Mouse (Mus musculus) limb, embryonic 15.5 days (tissue): ENCODE measurements around the gene Slc28a1. TPM values are rescaled to one million over a fixed set of nuclear protein-coding genes. Genes with fewer than 3 reads are reported as not detected.
"Not testable (repeated sequence)": the region's sequence is repeated elsewhere in the genome, so short reads cannot be mapped to it uniquely, and the experiment has no call there.

ENCODE experiments used
- ATAC-seq: fragments of 200-750 bp; cut with Nextera tagmentation; 2 replicates; pipeline ENCODE4 v1.8.0; 2017; ENCODE audit warnings: low read depth, moderate TSS enrichment; ENCODE audit not compliant: insufficient number of reproducible peaks, low FRiP score, low TSS enrichment
- H3K27ac ChIP-seq: fragments of 300-500 bp; sonication (generic); 2 replicates; pipeline ENCODE4 v1.5.1; 2015; ENCODE audit warnings: moderate library complexity, mild to moderate bottlenecking, inconsistent platforms
- H3K27me3 ChIP-seq: fragments of 300-500 bp; sonication (generic); 2 replicates; pipeline ENCODE4 v1.6.1; 2015; ENCODE audit warnings: inconsistent platforms
- H3K36me3 ChIP-seq: fragments of 300-500 bp; sonication (generic); 2 replicates; pipeline ENCODE4 v1.6.1; 2015; ENCODE audit warnings: inconsistent platforms
- H3K4me1 ChIP-seq: fragments of 300-500 bp; sonication (generic); 2 replicates; pipeline ENCODE4 v1.6.1; 2015; ENCODE audit warnings: inconsistent platforms
- H3K4me2 ChIP-seq: fragments of 300-500 bp; sonication (generic); 2 replicates; pipeline ENCODE4 v1.6.1; 2015; ENCODE audit warnings: mild to moderate bottlenecking, inconsistent platforms
- H3K4me3 ChIP-seq: fragments of 300-500 bp; sonication (generic); 2 replicates; pipeline ENCODE4 v1.5.1; 2015; ENCODE audit warnings: mild to moderate bottlenecking, inconsistent platforms
- H3K9ac ChIP-seq: fragments of 300-500 bp; sonication (generic); 2 replicates; pipeline ENCODE4 v1.6.1; 2015; ENCODE audit warnings: inconsistent platforms
- H3K9me3 ChIP-seq: fragments of 300-500 bp; sonication (generic); 2 replicates; pipeline ENCODE4 v1.6.1; 2016; ENCODE audit warnings: inconsistent platforms
- WGBS: fragments of 180-500 bp; shearing (Covaris S2); methylation state at CpG from one replicate; pipeline ENCODE4 v1.1.7; 2015; 5-methylcytosine and 5-hydroxymethylcytosine counted together
- polyA plus RNA-seq: library from polyadenylated mRNA; unstranded; fragments of >200 nt; fragmentation: Nextera tagmentation; extraction: Ambion mirVana; gene quantifications from 2 replicates; pipeline ENCODE4 v1.2.1, GENCODE M21; 2015

The Slc28a1 gene
- polyA plus RNA-seq, 1 experiment from 2014 or later = 0.06 TPM

- Histone ChIP-seq H3K27me3 (no peaks in the 10 kb centered on the region), H3K9ac (no peak overlapping the region), H3K36me3 (no peaks in the 10 kb centered on the region), H3K4me3 (no peak overlapping the region), H3K27ac (no peak overlapping the region), H3K4me1 (no peaks in the 10 kb centered on the region), H3K9me3 (0 out of 2 replicates have a peak, but pooled peaks cover 4% of the 10 kb centered on the region), H3K4me2 (no peak overlapping the region)
- whole genome bisulfite sequencing = 90% methylated on average over 2 of the region's 2 CpGs
- ATAC-seq = no peak
Measured at GRCm38 (mm10) chr7:81173931-81174330, 59.3 kb downstream of the Slc28a1 start.

- 83% methylated on average over 5 of the region's 5 CpGs for WGBS
- ATAC-seq = no peak
- Histone ChIP-seq H3K36me3 (no peaks in the 10 kb centered on the region), H3K4me1 (no peaks in the 10 kb centered on the region), H3K27me3 (no peaks in the 10 kb centered on the region), H3K9ac (no peak overlapping the region), H3K4me3 (no peak overlapping the region), H3K4me2 (no peak overlapping the region), H3K9me3 (0 out of 2 replicates have a peak, but pooled peaks cover 4% of the 10 kb centered on the region), H3K27ac (no peak overlapping the region)
Measured at GRCm38 (mm10) chr7:81174654-81175053, 60.1 kb downstream of the Slc28a1 start.

- Histone ChIP-seq H3K9ac (no peak overlapping the region), H3K4me3 (no peak overlapping the region), H3K4me1 (no peaks in the 10 kb centered on the region), H3K4me2 (no peak overlapping the region), H3K27ac (no peak overlapping the region), H3K27me3 (no peaks in the 10 kb centered on the region), H3K36me3 (no peaks in the 10 kb centered on the region), H3K9me3 (0 out of 2 replicates have a peak, but pooled peaks cover 4% of the 10 kb centered on the region)
- no peak for ATAC-seq
- WGBS = 49% methylated on average over 5 of the region's 5 CpGs
Measured at GRCm38 (mm10) chr7:81176187-81176769, 61.7 kb downstream of the Slc28a1 start.

GRCm38 (mm10) chr7:81179494-81179893 lies 64.9 kb downstream of the Slc28a1 start:
- 62% methylated on average over 5 of the region's 5 CpGs for WGBS
- no peak overlapping the region for H3K4me3 ChIP-seq
- no peaks in the 10 kb centered on the region for H3K4me1 ChIP-seq
- no peak overlapping the region for H3K4me2 ChIP-seq
- H3K27me3 ChIP-seq = no peaks in the 10 kb centered on the region
- H3K9ac ChIP-seq = no peak overlapping the region
- H3K27ac ChIP-seq = 0 out of 2 replicates have a peak overlapping the region, but pooled peaks have one; percentile 1
- H3K9me3 ChIP-seq = no peaks in the 10 kb centered on the region
- H3K36me3 ChIP-seq = no peaks in the 10 kb centered on the region
- ATAC-seq = no peak

- Histone ChIP-seq H3K27ac (no peak overlapping the region), H3K4me3 (no peak overlapping the region), H3K36me3 (no peaks in the 10 kb centered on the region), H3K9ac (no peak overlapping the region), H3K27me3 (no peaks in the 10 kb centered on the region), H3K4me2 (no peak overlapping the region), H3K4me1 (no peaks in the 10 kb centered on the region), H3K9me3 (no peaks in the 10 kb centered on the region)
- WGBS = 79% methylated on average over 10 of the region's 10 CpGs
- no peak for ATAC-seq
Measured at GRCm38 (mm10) chr7:81182492-81183175, 68.0 kb downstream of the Slc28a1 start.

GRCm38 (mm10) chr7:81183181-81183580 lies 68.6 kb downstream of the Slc28a1 start:
- ATAC-seq = no peak
- Histone ChIP-seq H3K4me2 (no peak overlapping the region), H3K9me3 (no peaks in the 10 kb centered on the region), H3K4me1 (no peaks in the 10 kb centered on the region), H3K36me3 (no peaks in the 10 kb centered on the region), H3K27me3 (no peaks in the 10 kb centered on the region), H3K4me3 (no peak overlapping the region), H3K27ac (no peak overlapping the region), H3K9ac (no peak overlapping the region)

- no peak overlapping the region for H3K9ac ChIP-seq
- H3K4me1 ChIP-seq = no peaks in the 10 kb centered on the region
- no peaks in the 10 kb centered on the region for H3K9me3 ChIP-seq
- no peaks in the 10 kb centered on the region for H3K27me3 ChIP-seq
- H3K27ac ChIP-seq = no peak overlapping the region
- ATAC-seq = no peak
- H3K36me3 ChIP-seq = no peaks in the 10 kb centered on the region
- no peak overlapping the region for H3K4me3 ChIP-seq
- H3K4me2 ChIP-seq = no peak overlapping the region
- 86% methylated on average over 2 of the region's 2 CpGs for WGBS
Measured at GRCm38 (mm10) chr7:81184136-81184535, 69.5 kb downstream of the Slc28a1 start.

- ATAC-seq = no peak
- no peaks in the 10 kb centered on the region for H3K4me1 ChIP-seq
- H3K4me3 ChIP-seq = no peak overlapping the region
- 74% methylated on average over 1 of the region's 1 CpGs for WGBS
- H3K36me3 ChIP-seq = no peaks in the 10 kb centered on the region
- H3K4me2 ChIP-seq = no peak overlapping the region
- no peak overlapping the region for H3K27ac ChIP-seq
- H3K9me3 ChIP-seq = no peaks in the 10 kb centered on the region
- no peaks in the 10 kb centered on the region for H3K27me3 ChIP-seq
- H3K9ac ChIP-seq = no peak overlapping the region
Measured at GRCm38 (mm10) chr7:81184651-81185050, 70.1 kb downstream of the Slc28a1 start.

GRCm38 (mm10) chr7:81186036-81186435 lies 71.4 kb downstream of the Slc28a1 start:
- not testable (repeated sequence) for H3K4me1 ChIP-seq, H3K4me2 ChIP-seq, H3K9me3 ChIP-seq, H3K27me3 ChIP-seq, H3K27ac ChIP-seq, H3K36me3 ChIP-seq, H3K9ac ChIP-seq, H3K4me3 ChIP-seq, ATAC-seq

- 52% methylated on average over 9 of the region's 9 CpGs for WGBS
- H3K4me3 ChIP-seq = no peak overlapping the region
- no peaks in the 10 kb centered on the region for H3K36me3 ChIP-seq
- no peak overlapping the region for H3K9ac ChIP-seq
- no peak for ATAC-seq
- no peaks in the 10 kb centered on the region for H3K4me1 ChIP-seq
- H3K27me3 ChIP-seq = no peaks in the 10 kb centered on the region
- no peak overlapping the region for H3K27ac ChIP-seq
- no peak overlapping the region for H3K4me2 ChIP-seq
- no peaks in the 10 kb centered on the region for H3K9me3 ChIP-seq
Measured at GRCm38 (mm10) chr7:81189180-81189579, 74.6 kb downstream of the Slc28a1 start.

GRCm38 (mm10) chr7:81195509-81195908 lies 80.9 kb downstream of the Slc28a1 start:
- no peak overlapping the region for H3K4me3 ChIP-seq
- peaks cover 18% of the 10 kb centered on the region for H3K4me1 ChIP-seq
- 63% methylated on average over 4 of the region's 4 CpGs for WGBS
- no peak for ATAC-seq
- no peak overlapping the region for H3K4me2 ChIP-seq
- H3K27ac ChIP-seq = no peak overlapping the region
- no peaks in the 10 kb centered on the region for H3K27me3 ChIP-seq
- no peaks in the 10 kb centered on the region for H3K9me3 ChIP-seq
- no peaks in the 10 kb centered on the region for H3K36me3 ChIP-seq
- H3K9ac ChIP-seq = no peak overlapping the region

GRCm38 (mm10) chr7:81196796-81197195 lies 82.2 kb downstream of the Slc28a1 start:
- no peak for ATAC-seq
- peaks cover 18% of the 10 kb centered on the region for H3K4me1 ChIP-seq
- H3K27me3 ChIP-seq = no peaks in the 10 kb centered on the region
- no peaks in the 10 kb centered on the region for H3K36me3 ChIP-seq
- H3K4me3 ChIP-seq = no peak overlapping the region
- H3K4me2 ChIP-seq = no peak overlapping the region
- H3K9ac ChIP-seq = no peak overlapping the region
- H3K27ac ChIP-seq = no peak overlapping the region
- H3K9me3 ChIP-seq = no peaks in the 10 kb centered on the region
- 45% methylated on average over 3 of the region's 3 CpGs for WGBS
